Mouse (Mus musculus) spleen, adult 2 months (tissue): Measurements from ENCODE around the gene Toe1.

ENCODE experiments used
- CTCF ChIP-seq: fragments of 200-500 bp; IDR thresholded peaks from 2 replicates; pipeline ENCODE4 v1.5.1; 2011; ENCODE audit warnings: mild to moderate bottlenecking, inconsistent platforms; ENCODE audit not compliant: insufficient read depth, insufficient read length, insufficient replicate concordance; ENCODE audit errors: extremely low read depth
- POLR2A ChIP-seq: fragments of 200-500 bp; IDR thresholded peaks from 2 replicates; pipeline ENCODE4 v1.6.1; 2011; ENCODE audit warnings: low read depth, low read length, inconsistent platforms

DNA sequence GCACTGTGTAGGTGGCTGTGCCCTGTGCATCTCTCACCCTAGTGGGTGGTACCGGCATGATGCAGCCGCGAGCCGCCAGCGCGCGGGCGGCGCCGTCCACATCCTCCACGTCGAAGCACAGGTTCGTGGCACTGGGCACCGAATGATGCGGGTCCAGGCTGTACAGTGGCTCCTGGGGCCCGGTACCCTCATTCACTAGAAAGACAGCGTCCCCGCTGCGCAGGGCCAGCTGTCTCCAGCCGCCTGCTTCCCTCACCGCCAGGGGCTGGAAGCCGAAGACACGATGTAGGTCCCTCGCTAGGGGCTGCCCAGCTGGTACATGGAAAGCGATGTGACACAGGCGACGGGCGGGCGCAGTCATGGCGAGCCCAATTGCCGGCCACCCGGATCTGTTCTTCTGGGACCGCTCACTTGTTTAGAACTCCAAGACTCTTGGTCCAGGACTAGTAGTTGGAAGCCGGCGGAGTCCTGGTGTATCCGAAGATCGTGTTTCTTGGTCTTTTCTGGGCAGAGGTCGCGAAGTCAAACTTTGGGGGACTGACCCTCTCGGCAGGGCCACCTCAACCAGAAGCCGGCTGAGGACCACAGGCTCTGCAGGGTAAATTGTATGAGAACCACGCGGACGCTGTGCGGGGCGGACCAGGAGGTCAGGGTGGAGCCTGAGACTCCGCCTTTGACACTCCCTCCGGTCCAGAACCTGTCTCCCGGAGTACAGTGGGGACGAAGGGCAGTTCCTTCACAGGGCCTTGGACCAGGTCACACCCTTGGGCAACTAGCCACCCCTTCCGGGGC, 13.7 kb upstream of the Toe1 start:
- no peak; the same call in 1 of the 2 replicates for TF ChIP-seq CTCF
- no peak for TF ChIP-seq POLR2A
